Mouse (Mus musculus): ENCODE measurements at regions not wholly inside any gene's neighbourhood (a gene's known extent, or its start where the extent isn't known, plus 50 kb on each side); places are given as distances from the start of the nearest gene placed in this dataset.
"Not testable (repeated sequence)": the region's sequence is repeated elsewhere in the genome, so short reads cannot be mapped to it uniquely, and the experiment has no call there.

- DNase-seq, result not testable (repeated sequence)
Observed at GRCm38 (mm10) chr14:40455631-40456030, 437.4 kb downstream of the Sh2d4b start.

DNA sequence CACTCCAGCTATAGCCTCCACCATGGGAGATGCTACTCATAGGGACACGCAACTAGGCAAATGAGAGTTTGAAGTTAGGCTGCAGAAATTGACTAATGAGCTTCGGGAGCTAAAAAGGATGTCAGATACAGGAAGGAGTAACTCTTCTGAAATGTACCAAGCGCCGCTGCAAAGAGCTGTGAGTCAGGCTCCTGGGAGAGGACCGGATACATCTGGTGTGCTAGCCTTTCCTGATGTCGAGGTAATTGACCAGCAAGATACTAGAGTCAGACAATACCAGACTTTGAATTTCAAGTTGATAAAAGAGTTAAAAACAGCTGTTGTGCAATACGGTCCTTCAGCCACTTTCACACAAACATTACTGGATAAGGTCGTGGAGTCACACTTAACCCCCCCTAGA, 442.2 kb downstream of the Sh2d4b start:
- peak; percentile 47 for DNase-seq

- DNase-seq, result not testable (repeated sequence)
Observed at GRCm38 (mm10) chr14:40449566-40449965, 443.5 kb downstream of the Sh2d4b start.
